Mouse (Mus musculus): Measurements from ENCODE around the gene Sdsl. TPM values are rescaled to one million over a fixed set of nuclear protein-coding genes. Genes with fewer than 3 reads are reported as not detected.

Gene Sdsl
- polyA plus RNA-seq, 1 experiment from 2014 or later = 7.5 TPM

DNA sequence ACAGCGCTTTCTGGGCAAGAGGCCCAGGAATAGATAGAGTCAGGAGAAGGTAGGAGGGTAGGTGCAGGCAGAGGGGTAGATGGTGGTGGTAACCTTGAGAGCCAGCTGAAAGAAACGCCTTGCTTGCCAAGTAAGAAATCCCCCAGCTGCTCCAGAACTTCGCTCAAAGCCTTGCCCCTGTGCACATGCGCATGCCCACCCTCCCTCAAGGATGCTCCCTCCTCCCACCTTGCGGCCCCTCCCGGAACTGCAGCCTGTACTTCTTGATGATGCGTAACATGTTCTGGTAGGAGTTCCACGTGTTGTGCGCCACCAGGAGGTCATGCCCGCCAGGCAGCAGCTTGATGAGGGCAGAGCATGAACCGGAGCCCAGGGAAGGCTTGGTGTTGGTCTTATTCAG, 19.8 kb upstream of the Sdsl start:
- H3K4me1 ChIP-seq = peaks cover 7% of the 10 kb centered on the region
- H3K9ac ChIP-seq = no peak overlapping the region
- H3K4me2 ChIP-seq (replicated peaks) = no peak overlapping the region
- H3K27ac ChIP-seq = no peak overlapping the region
- WGBS = 70% methylated on average over 11 of the region's 11 CpGs
- no peaks in the 10 kb centered on the region for H3K27me3 ChIP-seq
- ATAC-seq (ENCODE audit: low FRiP score) = no peak
- no peak overlapping the region for H3K4me3 ChIP-seq
- H3K36me3 ChIP-seq = peaks cover 41% of the 10 kb centered on the region
- no peaks in the 10 kb centered on the region for H3K9me3 ChIP-seq (replicated peaks)

DNA sequence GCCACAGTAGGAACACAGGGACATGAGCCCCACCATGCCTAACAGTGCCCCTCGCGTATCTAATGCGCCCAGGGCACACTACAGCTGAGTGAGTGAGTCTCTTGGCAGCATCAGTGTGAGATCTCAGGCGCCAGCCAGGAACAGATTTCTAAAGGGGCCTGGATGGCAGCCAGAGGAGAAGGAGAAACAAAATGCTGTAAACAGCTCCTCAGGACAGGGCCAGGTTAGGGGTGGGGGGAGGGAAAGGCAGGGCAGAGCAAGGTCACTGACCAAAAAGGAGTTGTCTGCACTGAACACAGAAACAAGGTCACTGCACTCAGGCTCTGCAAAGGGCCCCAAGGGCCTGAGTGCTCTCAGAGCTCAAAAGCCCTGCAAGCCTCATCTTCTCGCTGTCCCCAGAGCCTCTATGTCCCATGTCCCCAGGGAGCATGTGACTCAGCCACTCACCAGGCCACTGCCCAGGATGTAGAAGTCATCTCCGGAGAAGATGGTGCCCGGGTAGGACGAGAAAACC, 18.1 kb upstream of the Sdsl start:
- H3K27me3 ChIP-seq = no peaks in the 10 kb centered on the region
- H3K4me1 ChIP-seq = peaks cover 7% of the 10 kb centered on the region
- peaks cover 54% of the 10 kb centered on the region for H3K36me3 ChIP-seq
- ATAC-seq (ENCODE audit: low FRiP score) = no peak
- H3K27ac ChIP-seq = no peak overlapping the region
- no peak overlapping the region for H3K4me3 ChIP-seq
- H3K9me3 ChIP-seq (replicated peaks) = no peaks in the 10 kb centered on the region
- WGBS = 90% methylated on average over 8 of the region's 8 CpGs
- no peak overlapping the region for H3K4me2 ChIP-seq (replicated peaks)
- no peak overlapping the region for H3K9ac ChIP-seq

DNA sequence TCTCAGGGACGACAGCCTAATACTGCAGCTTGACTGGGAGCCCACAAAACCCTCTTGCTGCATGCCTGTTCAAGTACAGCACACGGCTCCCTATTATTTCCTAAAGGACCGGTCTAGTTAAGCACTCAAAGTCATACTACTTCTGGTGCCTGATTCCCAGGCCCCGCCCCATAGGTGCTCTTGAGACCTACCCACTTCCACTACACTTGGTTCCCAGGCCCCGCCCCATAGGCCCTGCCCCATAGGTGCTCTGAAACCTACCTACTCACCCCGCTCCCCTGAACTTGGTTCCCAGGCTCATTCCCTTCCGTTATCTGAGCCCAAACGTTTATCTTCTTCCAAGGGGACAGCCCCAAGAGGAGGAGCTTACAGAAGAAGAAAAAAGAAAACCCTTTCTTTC, 15.2 kb upstream of the Sdsl start:
- Histone ChIP-seq H3K36me3 (peaks cover 63% of the 10 kb centered on the region), H3K4me3 (no peak overlapping the region), H3K4me1 (no peaks in the 10 kb centered on the region), H3K27me3 (no peaks in the 10 kb centered on the region), H3K27ac (no peak overlapping the region), H3K9me3 (replicated peaks) (no peaks in the 10 kb centered on the region), H3K9ac (no peak overlapping the region), H3K4me2 (replicated peaks) (no peak overlapping the region)
- ATAC-seq (ENCODE audit: low FRiP score) = no peak
- WGBS = 89% methylated on average over 8 of the region's 8 CpGs

DNA sequence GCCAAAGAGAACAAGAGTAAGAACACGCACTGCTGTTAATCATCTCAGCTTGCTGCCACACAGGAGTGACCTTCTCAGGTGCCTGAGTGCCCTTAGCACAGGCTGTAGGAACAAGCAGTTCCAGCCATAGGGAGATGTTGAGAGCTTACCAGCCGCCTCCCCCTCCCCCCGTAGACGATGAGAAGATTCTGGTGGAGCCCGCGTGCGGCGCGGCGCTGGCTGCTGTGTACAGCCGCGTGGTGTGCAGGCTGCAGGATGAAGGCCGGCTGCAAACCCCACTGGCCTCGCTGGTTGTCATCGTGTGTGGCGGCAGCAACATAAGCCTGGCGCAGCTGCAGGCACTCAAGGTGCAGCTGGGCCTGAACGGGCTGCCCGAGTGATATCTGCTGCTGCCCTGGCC, 10.8 kb upstream of the Sdsl start:
- no peak overlapping the region for H3K4me3 ChIP-seq
- no peak for ATAC-seq (ENCODE audit: low FRiP score)
- no peak overlapping the region for H3K4me2 ChIP-seq (replicated peaks)
- H3K9ac ChIP-seq = no peak overlapping the region
- no peak overlapping the region for H3K27ac ChIP-seq
- H3K27me3 ChIP-seq = no peaks in the 10 kb centered on the region
- no peaks in the 10 kb centered on the region for H3K9me3 ChIP-seq (replicated peaks)
- WGBS = 87% methylated on average over 19 of the region's 19 CpGs
- 0 out of 2 replicates have a peak, but pooled peaks cover 4% of the 10 kb centered on the region for H3K4me1 ChIP-seq
- peaks cover 49% of the 10 kb centered on the region for H3K36me3 ChIP-seq

DNA sequence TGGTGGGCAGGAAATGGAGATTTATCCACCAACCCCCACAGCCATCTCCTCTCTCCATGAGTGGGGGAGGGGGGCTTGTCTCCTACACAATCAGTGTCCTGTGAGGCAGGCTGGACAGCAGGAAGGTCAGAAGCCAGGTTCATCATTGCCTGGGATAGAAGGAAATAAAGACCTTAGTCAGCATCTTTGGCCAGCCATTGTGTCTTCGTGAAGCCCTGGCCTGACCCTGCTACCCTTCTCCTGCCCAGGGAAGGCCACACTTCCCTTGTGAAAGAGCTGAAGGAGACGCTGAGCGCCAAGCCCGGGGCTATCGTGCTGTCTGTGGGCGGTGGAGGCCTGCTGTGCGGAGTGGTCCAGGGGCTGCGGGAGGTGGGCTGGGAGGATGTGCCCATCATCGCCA, 8.6 kb upstream of the Sdsl start:
- no peak overlapping the region for H3K9ac ChIP-seq
- no peak for ATAC-seq (ENCODE audit: low FRiP score)
- WGBS = 57% methylated on average over 9 of the region's 9 CpGs
- 0 out of 2 replicates have a peak, but pooled peaks cover 4% of the 10 kb centered on the region for H3K4me1 ChIP-seq
- no peaks in the 10 kb centered on the region for H3K9me3 ChIP-seq (replicated peaks)
- no peak overlapping the region for H3K4me2 ChIP-seq (replicated peaks)
- H3K27ac ChIP-seq = no peak overlapping the region
- H3K36me3 ChIP-seq = peaks cover 28% of the 10 kb centered on the region
- H3K4me3 ChIP-seq = no peak overlapping the region
- H3K27me3 ChIP-seq = no peaks in the 10 kb centered on the region

DNA sequence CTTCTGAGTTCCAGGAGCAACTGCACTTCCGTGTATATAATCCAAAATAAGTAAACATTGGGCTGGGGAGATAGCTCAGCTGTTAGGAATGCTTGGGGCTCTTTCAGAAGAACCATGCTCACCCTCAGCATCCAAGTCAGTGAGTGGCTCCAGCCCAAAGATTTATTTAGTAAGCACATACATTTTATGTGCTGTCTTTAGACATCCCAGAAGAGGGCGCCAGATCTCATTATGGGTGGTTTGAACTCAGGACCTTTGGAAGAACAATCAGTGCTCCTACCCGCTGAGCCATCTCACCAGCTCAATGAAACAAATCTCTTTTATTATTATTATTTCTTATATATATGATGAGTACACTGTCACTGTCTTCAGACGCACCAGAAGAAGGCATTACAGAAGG, 6.9 kb upstream of the Sdsl start:
- no peak overlapping the region for H3K27ac ChIP-seq
- H3K27me3 ChIP-seq = no peaks in the 10 kb centered on the region
- no peak overlapping the region for H3K4me2 ChIP-seq (replicated peaks)
- H3K9me3 ChIP-seq (replicated peaks) = no peaks in the 10 kb centered on the region
- H3K9ac ChIP-seq = no peak overlapping the region
- no peak for ATAC-seq (ENCODE audit: low FRiP score)
- 0 out of 2 replicates have a peak, but pooled peaks cover 4% of the 10 kb centered on the region for H3K4me1 ChIP-seq
- H3K4me3 ChIP-seq = no peak overlapping the region
- peaks cover 12% of the 10 kb centered on the region; the same call in 1 of the 2 replicates for H3K36me3 ChIP-seq
- 65% methylated on average over 4 of the region's 4 CpGs for WGBS

DNA sequence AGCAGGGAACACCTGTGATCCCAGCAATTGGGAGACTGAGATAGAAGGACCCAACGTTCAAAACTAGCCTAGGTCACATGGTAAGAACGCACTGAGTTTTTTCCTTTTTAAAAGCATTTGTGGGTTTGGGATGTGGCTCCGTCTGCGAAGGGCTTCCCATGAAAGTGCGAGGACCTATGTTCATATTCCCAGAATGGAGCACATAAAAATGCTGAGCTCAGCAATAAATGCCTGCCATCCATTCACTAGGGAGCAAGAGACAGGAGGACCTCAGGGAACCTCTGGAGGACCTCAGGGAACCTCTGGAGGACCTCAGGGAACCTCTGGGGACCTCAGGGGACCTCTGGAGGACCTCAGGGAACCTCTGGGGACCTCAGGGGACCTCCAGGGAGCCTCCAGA, 5.4 kb upstream of the Sdsl start:
- H3K4me2 ChIP-seq (replicated peaks) = no peak overlapping the region
- no peak overlapping the region for H3K4me3 ChIP-seq
- 0 out of 2 replicates have a peak, but pooled peaks cover 4% of the 10 kb centered on the region for H3K4me1 ChIP-seq
- no peaks in the 10 kb centered on the region for H3K27me3 ChIP-seq
- no peaks in the 10 kb centered on the region for H3K9me3 ChIP-seq (replicated peaks)
- no peak overlapping the region for H3K9ac ChIP-seq
- H3K36me3 ChIP-seq = no peaks in the 10 kb centered on the region
- no peak overlapping the region for H3K27ac ChIP-seq
- 88% methylated on average over 5 of the region's 5 CpGs for WGBS
- ATAC-seq (ENCODE audit: low FRiP score) = no peak

DNA sequence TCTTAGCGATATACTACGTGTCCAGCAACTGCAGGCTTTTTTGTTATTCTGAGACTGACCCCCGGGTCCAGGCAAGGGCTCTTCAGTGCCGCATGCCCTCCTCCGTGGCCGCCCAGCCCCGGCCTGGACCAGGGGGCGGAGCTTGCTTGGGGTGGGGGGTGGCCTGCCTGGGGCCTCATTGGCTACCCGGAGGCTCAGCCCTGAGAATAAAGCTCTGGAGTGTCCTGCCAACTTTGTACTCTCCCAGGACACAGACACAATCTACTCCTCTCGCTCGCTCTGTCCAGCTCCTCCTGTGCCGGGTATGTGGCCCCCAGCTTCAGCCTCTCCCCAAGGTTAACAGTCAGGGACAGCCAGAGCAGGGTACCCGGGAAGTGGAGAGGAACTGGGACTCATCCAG, 3.7 kb upstream of the Sdsl start, which contains the start of gene Sds:
TSS of gene Sds (plus strand) at position 231 of the 400 bp plus-strand sequence.
- Histone ChIP-seq H3K9ac (no peak within 1 kb of the TSS), H3K4me3 (no peak within 1 kb of the TSS), H3K36me3 (no peaks in the 10 kb centered on the region), H3K4me2 (replicated peaks) (no peak within 1 kb of the TSS), H3K4me1 (0 out of 2 replicates have a peak, but pooled peaks cover 3% of the 10 kb centered on the region), H3K27ac (no peak within 1 kb of the TSS), H3K9me3 (replicated peaks) (no peaks in the 10 kb centered on the region), H3K27me3 (peaks cover 4% of the 10 kb centered on the region; the same call in 1 of the 2 replicates)
- ATAC-seq (ENCODE audit: low FRiP score) = no peak
- WGBS = 15% methylated on average over 13 of the region's 13 CpGs

DNA sequence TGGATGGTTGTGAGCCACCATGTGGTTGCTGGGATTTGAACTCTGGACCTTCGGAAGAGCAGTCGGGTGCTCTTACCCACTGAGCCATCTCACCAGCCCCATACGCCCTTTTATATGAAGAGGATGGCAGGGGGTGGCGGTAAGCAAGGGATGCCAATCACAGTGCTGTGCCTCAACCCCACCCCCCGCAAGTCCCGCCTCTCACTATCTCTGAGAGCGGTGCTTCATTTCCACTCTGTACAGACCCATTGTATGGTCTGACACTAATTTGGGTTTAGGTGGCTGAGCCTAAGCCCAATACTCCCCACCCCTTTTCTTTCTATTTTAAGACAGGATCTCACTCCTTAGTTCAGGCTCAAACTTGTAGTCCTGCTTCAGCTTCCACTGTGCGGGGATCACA, 3.3 kb upstream of the Sdsl start:
- no peak for ATAC-seq (ENCODE audit: low FRiP score)
- no peak overlapping the region for H3K4me3 ChIP-seq
- peaks cover 4% of the 10 kb centered on the region; the same call in 1 of the 2 replicates for H3K27me3 ChIP-seq
- no peak overlapping the region for H3K4me2 ChIP-seq (replicated peaks)
- no peaks in the 10 kb centered on the region for H3K4me1 ChIP-seq
- 53% methylated on average over 8 of the region's 8 CpGs for WGBS
- H3K27ac ChIP-seq = no peak overlapping the region
- H3K36me3 ChIP-seq = no peaks in the 10 kb centered on the region
- no peak overlapping the region for H3K9ac ChIP-seq
- no peaks in the 10 kb centered on the region for H3K9me3 ChIP-seq (replicated peaks)

DNA sequence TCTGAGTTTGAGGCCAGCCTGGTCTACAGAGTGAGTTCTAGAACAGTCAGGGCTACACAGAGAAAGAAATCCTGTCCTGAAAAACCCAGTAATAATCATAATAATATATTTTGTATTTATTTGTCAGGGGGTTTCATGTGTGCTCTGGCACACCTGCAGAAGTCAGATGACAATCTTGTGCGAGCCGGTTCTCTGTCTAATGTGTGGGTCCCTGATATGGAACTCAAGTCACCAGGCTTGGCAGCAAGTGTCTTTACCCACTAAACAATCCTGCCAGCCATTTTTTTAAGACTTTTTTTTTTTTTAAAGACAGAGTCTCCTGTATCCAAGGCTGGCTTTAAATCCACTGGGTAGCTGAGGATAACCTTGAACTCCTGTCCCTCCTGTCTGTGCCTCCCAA, 751 bp upstream of the Sdsl start:
- H3K4me3 ChIP-seq = no peak overlapping the region
- ATAC-seq (ENCODE audit: low FRiP score) = no peak
- no peaks in the 10 kb centered on the region for H3K9me3 ChIP-seq (replicated peaks)
- peaks cover 4% of the 10 kb centered on the region; the same call in 1 of the 2 replicates for H3K27me3 ChIP-seq
- H3K9ac ChIP-seq = no peak overlapping the region
- no peaks in the 10 kb centered on the region for H3K36me3 ChIP-seq
- H3K27ac ChIP-seq = no peak overlapping the region
- WGBS = 93% methylated on average over 2 of the region's 2 CpGs
- H3K4me2 ChIP-seq (replicated peaks) = no peak overlapping the region
- H3K4me1 ChIP-seq = no peaks in the 10 kb centered on the region

DNA sequence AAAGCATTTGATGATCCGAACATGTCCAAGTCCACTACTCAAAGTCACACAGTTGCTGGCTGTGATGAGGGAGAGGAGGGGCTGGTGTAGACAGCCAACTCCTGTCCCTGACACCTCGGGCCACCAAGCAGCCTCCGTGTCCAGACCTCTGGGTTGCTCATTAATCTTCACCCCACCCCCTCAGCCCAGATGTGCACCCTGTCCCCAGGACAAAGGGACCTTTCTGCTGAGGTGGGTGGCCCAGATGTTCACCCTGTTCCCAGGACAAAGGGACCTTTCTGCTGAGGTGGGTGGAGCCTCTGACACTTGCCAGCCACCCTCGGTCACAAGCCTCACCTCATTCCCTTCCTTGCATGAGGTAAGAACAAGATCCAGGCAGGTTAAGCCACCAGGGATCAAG, 1.1 kb downstream of the Sdsl start:
- 58% methylated on average over 4 of the region's 4 CpGs for WGBS
- H3K9ac ChIP-seq = no peak overlapping the region
- H3K9me3 ChIP-seq (replicated peaks) = no peaks in the 10 kb centered on the region
- H3K4me1 ChIP-seq = peaks cover 4% of the 10 kb centered on the region; the same call in 1 of the 2 replicates
- H3K36me3 ChIP-seq = no peaks in the 10 kb centered on the region
- no peak overlapping the region for H3K27ac ChIP-seq
- H3K4me3 ChIP-seq = no peak overlapping the region
- no peak overlapping the region for H3K4me2 ChIP-seq (replicated peaks)
- peaks cover 4% of the 10 kb centered on the region; the same call in 1 of the 2 replicates for H3K27me3 ChIP-seq
- ATAC-seq (ENCODE audit: low FRiP score) = no peak

DNA sequence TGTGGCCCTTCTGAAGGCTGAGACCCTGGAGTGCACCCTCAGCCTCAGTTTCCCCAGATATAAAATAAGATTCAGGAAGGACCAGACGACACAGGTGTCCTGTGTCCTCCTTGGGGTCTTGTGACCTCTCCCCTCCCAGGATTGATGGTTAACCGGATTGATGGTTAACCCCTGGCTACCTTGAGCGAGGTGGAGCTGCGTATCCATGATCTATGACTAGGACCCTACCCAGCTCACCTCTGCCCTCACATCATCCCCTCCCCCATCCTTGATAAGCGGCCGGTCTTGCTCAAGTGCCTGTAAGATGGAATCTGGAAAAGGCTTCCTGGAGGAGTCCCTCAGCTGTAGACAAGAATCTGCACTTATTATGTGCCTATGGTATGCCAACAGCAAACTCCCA, 3.8 kb downstream of the Sdsl start:
- Histone ChIP-seq H3K9ac (no peak overlapping the region), H3K27me3 (peaks cover 4% of the 10 kb centered on the region; the same call in 1 of the 2 replicates), H3K9me3 (replicated peaks) (no peaks in the 10 kb centered on the region; the same call in 1 of the 2 replicates), H3K4me2 (replicated peaks) (no peak overlapping the region), H3K4me1 (peaks cover 4% of the 10 kb centered on the region; the same call in 1 of the 2 replicates), H3K4me3 (no peak overlapping the region), H3K27ac (no peak overlapping the region), H3K36me3 (no peaks in the 10 kb centered on the region)
- no peak for ATAC-seq (ENCODE audit: low FRiP score)
- 85% methylated on average over 6 of the region's 6 CpGs for WGBS

DNA sequence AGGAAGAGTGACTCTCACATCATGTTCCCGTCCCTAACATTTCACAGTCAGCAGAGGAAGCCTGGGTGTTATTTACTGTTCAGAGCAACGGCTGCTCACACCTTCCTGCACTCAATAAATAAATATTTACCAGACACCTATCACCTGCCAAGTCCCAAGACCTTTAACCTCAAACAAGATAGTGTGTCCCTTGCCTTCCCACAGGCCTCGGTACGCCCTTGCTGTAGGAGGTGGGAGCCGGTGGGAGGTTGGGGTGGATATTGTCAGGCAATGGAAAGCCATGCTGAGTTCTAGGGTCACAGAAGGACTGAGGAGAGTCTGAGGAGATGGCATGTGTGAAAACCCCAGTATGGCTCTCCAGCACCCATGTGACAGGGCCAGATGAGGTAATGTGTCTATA, 4.3 kb downstream of the Sdsl start:
- peaks cover 4% of the 10 kb centered on the region; the same call in 1 of the 2 replicates for H3K4me1 ChIP-seq
- no peak overlapping the region for H3K4me3 ChIP-seq
- H3K9ac ChIP-seq = no peak overlapping the region
- no peaks in the 10 kb centered on the region; the same call in 1 of the 2 replicates for H3K9me3 ChIP-seq (replicated peaks)
- no peak for ATAC-seq (ENCODE audit: low FRiP score)
- H3K27ac ChIP-seq = no peak overlapping the region
- H3K36me3 ChIP-seq = no peaks in the 10 kb centered on the region
- H3K4me2 ChIP-seq (replicated peaks) = no peak overlapping the region
- 77% methylated on average over 5 of the region's 5 CpGs for WGBS
- peaks cover 4% of the 10 kb centered on the region; the same call in 1 of the 2 replicates for H3K27me3 ChIP-seq
